Mouse (Mus musculus) stomach, embryonic 16.5 days (tissue): ENCODE measurements at regions not wholly inside any gene's neighbourhood (a gene's known extent, or its start where the extent isn't known, plus 50 kb on each side); places are given as distances from the start of the nearest gene placed in this dataset.

Experiments used
- ATAC-seq: fragments of 200-750 bp; cut with Nextera tagmentation; 2 replicates; pipeline ENCODE4 v1.8.0; 2017; ENCODE audit warnings: moderate number of reproducible peaks, moderate TSS enrichment; ENCODE audit not compliant: insufficient read depth, low FRiP score
- H3K27ac ChIP-seq: fragments of 300-500 bp; sonication (generic); 2 replicates; pipeline ENCODE4 v1.5.1; 2014; ENCODE audit warnings: low read length
- H3K27me3 ChIP-seq: fragments of 300-500 bp; sonication (generic); 2 replicates; pipeline ENCODE4 v1.6.1; 2014; ENCODE audit warnings: low read length, control low read depth, mixed read lengths; ENCODE audit not compliant: control insufficient read depth, insufficient read depth
- H3K36me3 ChIP-seq: fragments of 300-500 bp; sonication (generic); 2 replicates; pipeline ENCODE4 v1.6.1; 2014; ENCODE audit warnings: low read length; ENCODE audit not compliant: control insufficient read depth, insufficient read depth
- H3K4me1 ChIP-seq: fragments of 300-500 bp; sonication (generic); 2 replicates; pipeline ENCODE4 v1.6.1; 2014; ENCODE audit warnings: low read length, control low read depth, mixed read lengths; ENCODE audit not compliant: control insufficient read depth, insufficient read depth
- H3K4me2 ChIP-seq: fragments of 300-500 bp; sonication (generic); 2 replicates; pipeline ENCODE4 v1.6.1; 2014; ENCODE audit warnings: low read depth, low read length, mixed read lengths
- H3K4me3 ChIP-seq: fragments of 300-500 bp; sonication (generic); replicated peaks from 2 replicates; pipeline ENCODE4 v1.5.1; 2014; ENCODE audit warnings: mild to moderate bottlenecking, low read length
- H3K9ac ChIP-seq: fragments of 300-500 bp; sonication (generic); 2 replicates; pipeline ENCODE4 v1.6.1; 2014; ENCODE audit warnings: low read length
- H3K9me3 ChIP-seq: fragments of 300-500 bp; sonication (generic); replicated peaks from 2 replicates; pipeline ENCODE4 v1.6.1; 2016; ENCODE audit warnings: low read length, control low read depth; ENCODE audit not compliant: control insufficient read depth
- WGBS: fragments of 180-500 bp; shearing (Covaris S2); extraction: QIAGEN DNeasy Blood & Tissue Kit; methylation state at CpG from one replicate; pipeline ENCODE4 v1.1.7; 2014; 5-methylcytosine and 5-hydroxymethylcytosine counted together

- H3K27ac ChIP-seq: no peak overlapping the region
- H3K36me3 ChIP-seq: no peaks in the 10 kb centered on the region
- H3K4me3 ChIP-seq: no peak overlapping the region
- 83% methylated on average over 2 of the region's 2 CpGs for WGBS
- ATAC-seq: no peak
- no peak overlapping the region for H3K9ac ChIP-seq
- H3K27me3 ChIP-seq: no peaks in the 10 kb centered on the region
- no peaks in the 10 kb centered on the region for H3K4me1 ChIP-seq
- no peak overlapping the region for H3K4me2 ChIP-seq
- no peaks in the 10 kb centered on the region for H3K9me3 ChIP-seq
These were observed 251.9 kb upstream of the Cpeb2 start for GRCm38 (mm10) chr5:42980946-42981650.

- Histone ChIP-seq H3K27ac (no peak overlapping the region), H3K4me3 (no peak overlapping the region), H3K4me1 (no peaks in the 10 kb centered on the region), H3K4me2 (no peak overlapping the region), H3K36me3 (no peaks in the 10 kb centered on the region), H3K27me3 (no peaks in the 10 kb centered on the region), H3K9ac (no peak overlapping the region), H3K9me3 (no peaks in the 10 kb centered on the region)
- WGBS: 72% methylated on average over 4 of the region's 4 CpGs
- ATAC-seq: no peak
These were observed 246.8 kb upstream of the Cpeb2 start for GRCm38 (mm10) chr5:42986203-42986602.

- Histone ChIP-seq H3K9ac (no peak overlapping the region), H3K27me3 (no peaks in the 10 kb centered on the region), H3K36me3 (no peaks in the 10 kb centered on the region), H3K4me2 (no peak overlapping the region), H3K9me3 (no peaks in the 10 kb centered on the region), H3K4me1 (no peaks in the 10 kb centered on the region), H3K4me3 (no peak overlapping the region), H3K27ac (no peak overlapping the region; the same call in 1 of the 2 replicates)
- ATAC-seq: no peak
- 72% methylated on average over 3 of the region's 3 CpGs for WGBS
These were observed 245.1 kb upstream of the Cpeb2 start for GRCm38 (mm10) chr5:42987710-42988466.

- Histone ChIP-seq H3K27me3 (no peaks in the 10 kb centered on the region), H3K4me3 (no peak overlapping the region), H3K9ac (no peak overlapping the region), H3K4me2 (no peak overlapping the region), H3K4me1 (no peaks in the 10 kb centered on the region), H3K9me3 (no peaks in the 10 kb centered on the region), H3K36me3 (no peaks in the 10 kb centered on the region), H3K27ac (no peak overlapping the region)
- ATAC-seq: no peak
- WGBS: 73% methylated on average over 3 of the region's 3 CpGs
These were observed 243.7 kb upstream of the Cpeb2 start for GRCm38 (mm10) chr5:42989287-42989686.

GRCm38 (mm10) chr5:43024006-43024593 is 208.9 kb upstream of the Cpeb2 start:
- Histone ChIP-seq H3K4me3 (no peak overlapping the region), H3K9ac (no peak overlapping the region), H3K36me3 (no peaks in the 10 kb centered on the region), H3K4me2 (no peak overlapping the region), H3K27ac (peak overlapping the region; percentile 67), H3K9me3 (no peaks in the 10 kb centered on the region), H3K27me3 (no peaks in the 10 kb centered on the region), H3K4me1 (no peaks in the 10 kb centered on the region)
- ATAC-seq: peak; percentile 92
- WGBS: 57% methylated on average over 7 of the region's 7 CpGs

- Histone ChIP-seq H3K27me3 (no peaks in the 10 kb centered on the region), H3K4me1 (no peaks in the 10 kb centered on the region), H3K9me3 (no peaks in the 10 kb centered on the region), H3K27ac (no peak overlapping the region), H3K4me3 (no peak overlapping the region), H3K36me3 (no peaks in the 10 kb centered on the region), H3K4me2 (no peak overlapping the region), H3K9ac (no peak overlapping the region)
- WGBS: 87% methylated on average over 3 of the region's 3 CpGs
- ATAC-seq: no peak
These were observed 201.7 kb upstream of the Cpeb2 start for GRCm38 (mm10) chr5:43031285-43031684.

GRCm38 (mm10) chr5:43031916-43032315 is 201.1 kb upstream of the Cpeb2 start:
- no peak overlapping the region for H3K27ac ChIP-seq
- H3K27me3 ChIP-seq: no peaks in the 10 kb centered on the region
- WGBS: 76% methylated on average over 5 of the region's 5 CpGs
- no peak for ATAC-seq
- H3K9ac ChIP-seq: no peak overlapping the region
- no peak overlapping the region for H3K4me3 ChIP-seq
- no peaks in the 10 kb centered on the region for H3K9me3 ChIP-seq
- no peaks in the 10 kb centered on the region for H3K4me1 ChIP-seq
- H3K4me2 ChIP-seq: no peak overlapping the region
- no peaks in the 10 kb centered on the region for H3K36me3 ChIP-seq

GRCm38 (mm10) chr5:43034421-43034820 is 198.5 kb upstream of the Cpeb2 start:
- no peak for ATAC-seq
- Histone ChIP-seq H3K27me3 (no peaks in the 10 kb centered on the region), H3K27ac (no peak overlapping the region), H3K4me1 (no peaks in the 10 kb centered on the region), H3K9ac (no peak overlapping the region), H3K36me3 (no peaks in the 10 kb centered on the region), H3K9me3 (no peaks in the 10 kb centered on the region), H3K4me2 (no peak overlapping the region), H3K4me3 (no peak overlapping the region)
- WGBS: 60% methylated on average over 1 of the region's 1 CpGs

- H3K9ac ChIP-seq: no peak overlapping the region
- H3K27ac ChIP-seq: no peak overlapping the region
- no peak for ATAC-seq
- H3K36me3 ChIP-seq: no peaks in the 10 kb centered on the region
- no peak overlapping the region for H3K4me3 ChIP-seq
- no peak overlapping the region for H3K4me2 ChIP-seq
- no peaks in the 10 kb centered on the region for H3K27me3 ChIP-seq
- WGBS: 55% methylated on average over 3 of the region's 3 CpGs
- H3K9me3 ChIP-seq: no peaks in the 10 kb centered on the region
- no peaks in the 10 kb centered on the region for H3K4me1 ChIP-seq
These were observed 195.4 kb upstream of the Cpeb2 start for GRCm38 (mm10) chr5:43037592-43037991.
